Mouse (Mus musculus) embryo, embryonic 9.5 days (tissue): ENCODE measurements around the gene Galp.
"Not testable (repeated sequence)": the region's sequence is repeated elsewhere in the genome, so short reads cannot be mapped to it uniquely, and the experiment has no call there.

Experiments used
- DNase-seq: peaks from one replicate; pipeline ENCODE4 v3.0.0-alpha.2; 2017; ENCODE audit errors: extremely low spot score

Galp gene

DNA sequence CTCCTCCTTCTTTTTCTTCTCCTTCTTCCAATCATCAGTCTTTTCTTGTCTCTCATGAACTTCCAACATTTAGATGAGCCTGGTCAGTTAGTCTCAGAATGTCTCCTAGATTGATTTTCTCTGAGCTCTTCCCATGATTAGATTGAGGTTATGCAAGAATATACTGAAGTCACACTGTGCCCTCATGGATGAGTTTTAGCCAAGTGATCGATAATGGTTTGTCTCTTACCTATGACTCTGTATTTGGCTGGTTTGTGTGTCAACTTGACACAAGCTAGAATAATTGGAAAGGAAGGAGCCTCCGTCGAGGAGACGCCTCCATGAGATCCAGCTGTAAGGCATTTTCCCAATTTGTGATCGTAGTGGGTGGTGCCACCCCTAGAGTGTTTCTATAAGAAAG is 57.6 kb downstream of the Galp start:
- DNase-seq = no peak

DNA sequence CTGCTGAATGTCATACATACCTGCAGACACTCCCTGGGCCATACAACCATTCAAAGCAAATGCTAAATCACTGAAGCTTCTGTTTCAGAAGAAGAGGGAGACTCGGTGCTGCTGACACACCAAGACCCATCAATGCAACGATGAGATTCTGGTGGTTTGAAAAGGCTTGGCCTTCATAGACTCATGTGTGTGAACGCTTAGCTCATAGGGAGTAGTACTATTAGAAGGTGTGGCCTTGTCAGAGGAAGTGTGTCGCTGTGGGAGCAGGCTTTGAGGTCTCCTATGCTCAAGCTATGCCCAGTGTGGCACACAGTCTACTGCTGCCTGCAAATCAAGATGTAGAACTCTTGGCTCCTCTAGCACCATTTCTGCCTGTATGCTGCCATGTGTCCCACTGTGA is 60.5 kb downstream of the Galp start:
- no peak for DNase-seq

DNA sequence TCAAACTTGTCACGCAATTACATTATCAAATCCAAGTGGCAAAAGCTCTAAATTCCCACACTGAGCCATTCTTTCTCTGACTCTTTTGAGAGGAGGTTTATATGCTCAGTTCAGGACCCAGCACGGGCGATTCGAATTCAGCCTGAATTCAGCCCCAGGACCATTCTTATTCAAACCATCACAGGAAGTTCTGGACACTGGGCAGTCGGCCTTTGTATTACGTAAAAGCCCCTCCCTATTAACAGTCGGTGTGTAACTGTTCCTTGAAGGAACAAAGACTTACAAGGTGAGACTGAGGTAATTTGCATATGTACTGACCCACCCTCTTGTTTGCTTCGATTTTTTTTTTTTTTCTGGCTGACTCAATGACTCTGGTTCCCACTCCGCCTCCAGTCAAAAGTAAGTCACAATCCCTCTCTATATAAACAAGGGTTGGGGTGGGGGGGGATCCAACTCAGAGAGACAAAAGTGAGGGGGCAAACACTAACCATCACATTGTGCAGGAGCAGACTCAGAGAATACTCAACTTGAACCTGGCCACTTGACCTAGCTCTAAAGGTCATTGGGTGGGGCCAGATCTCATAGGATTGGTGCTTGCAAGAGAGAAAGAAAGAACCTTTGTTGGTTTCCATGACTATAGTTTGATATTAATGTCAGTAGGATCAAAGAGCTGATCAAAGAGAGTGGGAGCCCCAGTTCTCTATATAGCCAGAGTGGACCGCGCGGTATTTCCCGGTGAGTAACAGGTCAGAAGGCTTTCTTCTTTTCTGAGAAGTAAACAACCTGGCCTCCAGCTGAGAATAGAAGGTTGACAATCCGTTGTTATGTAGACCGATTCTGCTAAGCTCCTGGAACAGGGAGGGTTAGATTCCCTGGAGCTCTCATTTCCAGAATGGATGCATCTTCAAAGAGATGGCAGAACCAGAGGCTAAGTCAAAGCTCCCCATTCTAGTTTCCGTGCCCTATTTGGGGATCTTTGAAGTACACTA is 61.6 kb downstream of the Galp start:
- no peak for DNase-seq

DNA sequence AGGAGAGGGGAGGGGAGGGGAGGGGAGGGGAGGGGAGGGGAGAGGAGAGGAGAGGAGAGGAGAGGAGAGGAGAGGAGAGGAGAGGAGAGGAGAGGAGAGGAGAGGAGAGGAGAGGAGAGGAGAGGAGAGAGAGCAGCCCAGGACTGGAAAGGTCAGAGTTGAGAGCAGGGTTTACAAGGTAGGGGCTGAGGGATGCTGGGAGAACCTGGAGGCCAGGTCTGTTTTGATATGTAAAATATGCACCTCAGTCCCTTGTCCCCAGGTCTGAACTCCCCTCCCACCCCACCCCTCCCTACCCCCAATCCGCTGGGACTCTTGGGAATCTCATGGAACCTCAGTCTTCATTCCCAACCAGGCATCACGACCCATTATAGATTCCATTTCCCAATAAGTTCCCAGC is 63.1 kb downstream of the Galp start:
- not testable (repeated sequence) for DNase-seq

GRCm38 (mm10) chr7:6262120-6262519 is 65.2 kb downstream of the Galp start:
- DNase-seq = no peak

GRCm38 (mm10) chr7:6262984-6263383 is 66.1 kb downstream of the Galp start:
- DNase-seq = no peak

GRCm38 (mm10) chr7:6265695-6266094 is 68.8 kb downstream of the Galp start:
- no peak for DNase-seq
